In genomic region chr17:24476022-24476776, GRCm38 (mm10) we compare ENCODE assay signal across 17 mouse cellular contexts. TPM values are rescaled to one million over a fixed set of nuclear protein-coding genes. Genes with fewer than 3 reads are reported as not detected.
"Had no signal": no experiment of that assay in that cellular context is flagged by ENCODE, and none has a peak within 500 bp of the region (broad histone marks: within the 10 kb centered on the region; RNA-seq: fewer than 3 reads in every experiment).

No protein-coding gene starts in this region.

- H3K9me3 ChIP-seq: limb, embryonic 13.5 days; midbrain, embryonic 13.5 days; neural tube, embryonic 15.5 days had no signal

- DNase-seq: kidney, adult 9 months; kidney, postnatal 36 days; left cerebral cortex, postnatal 4 days; lung, embryonic 14.5 days; lung, postnatal 10 days; lung, postnatal 4 days; right cerebral cortex, adult 18-20 months; right cerebral cortex, postnatal 25 days; thymus, postnatal 36 days had no signal

- H3K27me3 ChIP-seq: limb, embryonic 13.5 days; midbrain, embryonic 13.5 days; neural tube, embryonic 15.5 days had no signal

- H3K9ac ChIP-seq: liver, embryonic 14.5 days; lung, embryonic 14.5 days; midbrain, embryonic 13.5 days; neural tube, embryonic 15.5 days had no signal

- ATAC-seq: midbrain, embryonic 13.5 days had no signal

- H3K4me3 ChIP-seq: limb, embryonic 13.5 days; midbrain, embryonic 13.5 days; myocyte; neural tube, embryonic 15.5 days had no signal

- H3K27ac ChIP-seq: kidney, postnatal 0 days; limb, embryonic 13.5 days; liver, embryonic 14.5 days; midbrain, embryonic 13.5 days; neural tube, embryonic 15.5 days had no signal

RNA-seq across cellular contexts. Expression of gene Bricd5, which starts 2.5 kb away (rescaled TPM):
- total RNA-seq: megakaryocyte-erythroid progenitor cell, adult 5-6 weeks had no signal
- polyA plus RNA-seq: limb, embryonic 13.5 days; midbrain, embryonic 13.5 days; thymus, postnatal 0 days had no signal

RNA-seq across cellular contexts. Expression of gene Caskin1, which starts 12.2 kb away (rescaled TPM):
- total RNA-seq: megakaryocyte-erythroid progenitor cell, adult 5-6 weeks had no signal
